Mouse (Mus musculus) heart, postnatal 0 days (tissue): ENCODE results near the gene Mgrn1.

ENCODE experiments used
- CTCF ChIP-seq: IDR thresholded peaks from 2 replicates; pipeline ENCODE4 v1.5.1; 2016; ENCODE audit warnings: antibody characterized with exemption, control low read depth, low read depth
- EP300 ChIP-seq: IDR thresholded peaks from 2 replicates; pipeline ENCODE4 v1.6.1; 2016; ENCODE audit warnings: antibody characterized with exemption, low read depth

- TF ChIP-seq CTCF = no peak
- TF ChIP-seq EP300 = 0 out of 2 replicates have a peak, but pooled peaks have one; percentile 44
Measured at GRCm38 (mm10) chr16:4890201-4890709, 4.2 kb downstream of the Mgrn1 start.
